Mouse (Mus musculus): ENCODE measurements around the gene Ncoa3. TPM values are rescaled to one million over a fixed set of nuclear protein-coding genes. Genes with fewer than 3 reads are reported as not detected.
A peak's percentile ranks its signal among the peaks of the same experiment; 100 is the strongest.

The Ncoa3 gene
- polyA plus RNA-seq, 1 experiment = 31.9 TPM

DNA sequence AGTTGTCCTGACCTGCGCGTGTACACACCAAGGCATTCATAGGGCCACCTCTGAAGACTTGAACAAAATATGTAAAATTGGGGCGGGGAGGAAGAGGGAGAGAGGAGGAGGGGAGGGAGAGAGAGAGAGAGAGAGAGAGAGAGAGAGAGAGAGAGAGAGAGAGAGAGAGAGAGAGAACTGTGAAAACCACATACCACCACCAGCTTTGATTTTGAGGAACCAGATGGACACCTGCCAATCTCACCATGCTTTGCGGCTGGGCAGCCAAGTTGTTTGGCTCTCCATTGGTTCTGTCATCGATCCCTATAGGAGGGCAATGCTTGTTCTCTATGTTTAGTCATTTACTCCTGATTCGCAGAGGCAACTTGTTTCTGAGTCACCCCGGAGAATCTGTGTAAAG is 21.7 kb upstream of the Ncoa3 start:
- DNase-seq (ENCODE audit: low read depth) = no peak

DNA sequence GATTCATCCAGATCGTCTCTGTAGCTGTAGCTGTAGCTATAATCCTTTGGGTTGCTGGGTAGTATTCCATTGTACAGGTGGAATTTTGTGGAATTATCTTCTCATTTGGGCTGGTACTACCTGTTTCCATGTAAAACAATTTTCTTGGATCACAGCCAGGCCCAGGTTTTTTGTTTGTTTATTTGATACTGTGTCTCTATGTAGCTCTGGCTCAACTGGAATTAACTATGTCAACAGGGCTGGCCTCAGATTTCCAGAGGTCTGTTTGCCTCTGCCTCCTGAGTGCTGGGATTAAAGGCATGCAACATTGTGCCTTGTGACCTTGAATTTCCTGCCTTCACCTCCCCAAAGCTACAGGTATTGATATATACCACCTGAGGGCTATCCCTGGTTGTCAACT is 18.1 kb upstream of the Ncoa3 start:
- no peak for DNase-seq (ENCODE audit: low read depth)

GRCm38 (mm10) chr2:165976186-165976585 is 16.2 kb upstream of the Ncoa3 start:
- no peak for DNase-seq (ENCODE audit: low read depth)

GRCm38 (mm10) chr2:165976874-165977273 is 15.6 kb upstream of the Ncoa3 start:
- no peak for DNase-seq (ENCODE audit: low read depth)

DNA sequence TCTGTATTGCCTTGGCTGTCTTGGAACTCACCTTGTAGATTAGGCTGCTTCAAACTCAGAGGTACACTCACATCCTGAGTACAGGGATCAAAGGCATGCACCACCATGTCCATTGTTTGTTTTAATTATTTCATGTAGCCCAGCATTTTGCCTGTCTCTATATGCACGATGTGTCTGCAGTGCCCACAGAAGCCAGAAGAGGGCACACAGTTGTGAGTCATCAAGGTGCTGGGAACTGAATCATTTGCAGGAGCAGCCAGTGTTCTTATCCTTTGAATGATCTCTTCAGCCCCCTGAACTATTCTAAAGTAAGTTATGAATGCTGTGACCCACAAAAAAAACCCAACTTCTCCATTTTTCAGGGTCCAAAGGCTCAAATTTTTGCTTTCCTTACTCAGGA is 14.3 kb upstream of the Ncoa3 start:
- no peak for DNase-seq (ENCODE audit: low read depth)

GRCm38 (mm10) chr2:165981248-165981977 is 11.0 kb upstream of the Ncoa3 start:
- no peak for DNase-seq (ENCODE audit: low read depth)

- DNase-seq (ENCODE audit: low read depth) = no peak
Measured at GRCm38 (mm10) chr2:165982512-165983389, 9.7 kb upstream of the Ncoa3 start.

- DNase-seq (ENCODE audit: low read depth) = no peak
Measured at GRCm38 (mm10) chr2:165984318-165984717, 8.1 kb upstream of the Ncoa3 start.

DNA sequence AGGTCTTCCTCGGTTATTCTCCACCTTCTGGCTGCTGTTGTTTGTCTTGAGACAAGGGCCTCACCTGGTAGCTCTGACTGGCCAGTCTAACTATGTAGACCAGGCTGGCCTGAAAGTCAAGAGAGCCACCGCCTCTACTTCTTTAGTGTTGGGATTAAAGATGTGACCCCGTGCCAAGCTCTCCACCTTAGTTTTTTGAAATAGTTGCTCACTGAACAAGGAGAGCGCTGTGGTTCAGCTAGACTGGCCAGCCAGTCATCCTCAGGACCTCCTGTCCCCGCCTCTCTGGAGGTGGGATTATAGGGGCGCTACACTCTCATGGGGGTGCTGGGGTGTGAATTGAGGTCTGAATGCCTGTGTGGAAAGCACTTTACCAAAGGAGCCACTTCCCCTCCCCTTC is 7.5 kb upstream of the Ncoa3 start:
- no peak for DNase-seq (ENCODE audit: low read depth)

DNA sequence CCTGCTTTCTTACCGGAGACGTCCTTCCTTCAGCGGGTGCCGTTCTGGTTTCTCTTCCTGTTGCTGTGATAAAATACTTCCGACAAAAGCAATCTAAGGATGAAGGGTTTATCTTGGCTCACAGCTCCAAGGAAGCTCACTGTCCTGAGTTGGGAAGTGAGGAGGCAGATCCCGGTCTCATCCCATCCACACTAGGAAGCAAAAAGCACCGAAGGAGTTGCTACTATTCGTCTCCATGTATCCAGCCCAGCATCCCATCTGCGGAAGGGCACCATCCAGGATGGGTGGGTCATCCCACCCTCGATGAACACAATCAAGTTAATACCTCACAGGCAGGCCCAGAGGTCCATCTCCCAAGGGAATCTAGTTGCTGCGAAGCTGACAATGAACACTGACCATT is 6.9 kb upstream of the Ncoa3 start:
- DNase-seq (ENCODE audit: low read depth) = no peak

GRCm38 (mm10) chr2:165986921-165987453 is 5.4 kb upstream of the Ncoa3 start:
- DNase-seq (ENCODE audit: low read depth) = peak; percentile 92

DNA sequence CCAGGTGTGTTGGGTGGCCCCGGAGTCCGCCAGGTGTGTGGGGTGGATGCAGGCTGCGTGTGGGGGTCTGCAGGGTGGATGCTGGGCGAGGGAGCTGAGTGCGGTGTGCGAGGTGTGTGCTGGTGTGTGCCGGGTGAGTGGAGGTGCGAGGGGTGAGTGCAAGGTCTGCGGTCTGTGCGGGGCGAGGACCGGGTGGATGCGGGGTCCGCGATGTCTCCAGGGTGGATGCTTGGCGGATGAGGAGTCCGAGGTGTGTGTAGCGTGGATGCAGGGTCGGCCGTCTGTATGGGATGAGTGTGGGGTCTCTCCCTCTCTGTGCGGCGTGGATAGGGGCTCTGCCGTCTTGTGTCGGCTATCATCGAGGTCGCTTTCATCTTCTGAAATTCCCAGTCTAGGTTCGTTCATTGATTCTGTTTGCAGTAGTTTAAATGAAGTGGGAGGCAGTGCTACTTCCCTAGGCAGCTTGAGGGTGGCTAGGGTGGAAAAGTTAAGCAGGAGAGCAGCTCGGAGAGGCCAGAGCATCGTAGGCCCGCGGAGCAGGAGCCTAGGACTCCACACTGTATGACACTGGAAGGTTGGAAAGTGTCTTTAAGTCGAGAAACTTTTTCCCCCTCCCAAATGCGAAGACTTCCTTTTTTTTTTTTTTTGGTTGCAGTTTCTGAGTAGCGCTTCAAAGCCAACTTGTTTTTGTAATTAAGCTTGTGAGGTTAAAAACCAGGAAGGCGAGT is 901 bp downstream of the Ncoa3 start:
- DNase-seq (ENCODE audit: low read depth) = no peak

- DNase-seq (ENCODE audit: low read depth) = no peak
Measured at GRCm38 (mm10) chr2:165994341-165994740, 1.9 kb downstream of the Ncoa3 start.

GRCm38 (mm10) chr2:165995711-165996110 is 3.3 kb downstream of the Ncoa3 start:
- DNase-seq (ENCODE audit: low read depth) = no peak

DNA sequence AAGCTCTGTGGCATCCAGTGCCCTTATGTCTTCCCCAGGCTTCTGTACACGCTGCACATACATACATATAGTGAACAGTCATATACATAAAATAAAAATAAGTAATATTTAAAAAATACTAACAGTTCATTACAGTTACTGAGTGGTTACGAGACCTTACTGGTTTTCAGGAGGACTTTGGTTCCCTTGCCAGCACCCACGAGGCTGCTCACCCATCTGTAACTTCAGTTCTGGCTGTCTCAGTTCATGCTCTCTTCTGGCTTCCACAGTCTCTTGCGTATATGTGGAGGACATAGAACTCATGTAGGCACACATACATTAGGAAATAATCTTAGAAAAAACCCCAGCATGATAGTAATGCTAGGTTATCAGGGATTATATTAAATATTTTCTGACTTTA is 3.7 kb downstream of the Ncoa3 start:
- no peak for DNase-seq (ENCODE audit: low read depth)

GRCm38 (mm10) chr2:165997256-165997967 is 5.0 kb downstream of the Ncoa3 start:
- DNase-seq (ENCODE audit: low read depth) = no peak

DNA sequence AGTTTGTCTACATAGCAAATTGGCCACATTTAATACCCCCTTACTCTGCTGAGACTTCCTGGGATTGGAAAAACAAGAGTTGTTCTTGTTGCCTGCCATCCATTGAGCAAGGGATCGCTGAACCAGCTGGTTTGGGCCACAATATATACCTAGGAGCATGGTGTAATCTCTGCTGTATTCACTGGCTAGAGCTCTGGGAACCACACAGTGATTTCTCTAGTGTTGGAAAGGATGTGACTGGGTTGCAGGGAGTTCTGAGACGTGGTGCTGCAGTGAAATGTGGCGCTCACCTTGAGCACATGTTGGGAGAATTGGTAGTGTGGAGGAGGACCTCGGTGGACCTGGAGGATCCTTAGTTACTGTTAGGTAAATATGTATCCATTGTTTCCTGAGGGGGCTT is 6.5 kb downstream of the Ncoa3 start:
- DNase-seq (ENCODE audit: low read depth) = no peak

GRCm38 (mm10) chr2:165999790-166000189 is 7.4 kb downstream of the Ncoa3 start:
- DNase-seq (ENCODE audit: low read depth) = no peak

DNA sequence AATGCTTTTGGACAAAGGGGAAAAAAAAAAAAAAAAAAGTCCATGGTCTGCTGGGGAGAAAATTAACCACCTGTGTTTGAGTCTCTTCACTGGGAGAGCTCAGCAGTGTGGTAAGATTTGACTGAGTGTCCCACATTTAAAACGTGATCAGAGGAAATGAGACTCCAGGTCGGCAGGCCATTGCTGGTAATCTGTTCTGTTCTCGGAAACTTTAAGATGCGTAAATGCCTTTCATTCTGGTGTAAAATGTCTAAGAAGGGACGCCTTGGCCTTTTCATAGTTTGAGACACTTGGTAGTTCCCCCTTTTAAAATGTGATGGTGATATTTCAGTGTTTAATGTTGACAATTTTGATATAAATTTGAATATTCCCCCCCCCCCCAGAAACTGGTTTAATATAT is 7.8 kb downstream of the Ncoa3 start:
- no peak for DNase-seq (ENCODE audit: low read depth)

DNA sequence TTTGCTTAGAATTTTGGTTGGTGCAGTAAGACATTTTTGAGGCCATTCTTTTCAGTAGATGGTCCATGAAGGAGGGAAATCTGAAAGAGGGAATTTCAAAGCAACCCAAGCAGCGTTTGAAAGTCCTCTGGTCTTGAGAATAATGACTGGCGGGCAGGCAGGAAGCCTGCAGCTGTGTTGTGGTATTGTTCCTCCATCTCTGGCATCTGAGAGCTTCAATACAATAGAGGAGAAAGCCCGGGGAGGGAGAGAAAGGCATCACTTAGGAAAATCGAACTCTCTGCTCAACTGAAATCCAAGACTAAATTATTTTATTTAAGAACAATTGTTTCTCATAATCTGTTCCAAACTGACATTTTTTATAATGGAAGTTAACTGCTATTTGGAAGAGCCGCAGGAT is 8.3 kb downstream of the Ncoa3 start:
- no peak for DNase-seq (ENCODE audit: low read depth)

- no peak for DNase-seq (ENCODE audit: low read depth)
Measured at GRCm38 (mm10) chr2:166001362-166001761, 8.9 kb downstream of the Ncoa3 start.

DNA sequence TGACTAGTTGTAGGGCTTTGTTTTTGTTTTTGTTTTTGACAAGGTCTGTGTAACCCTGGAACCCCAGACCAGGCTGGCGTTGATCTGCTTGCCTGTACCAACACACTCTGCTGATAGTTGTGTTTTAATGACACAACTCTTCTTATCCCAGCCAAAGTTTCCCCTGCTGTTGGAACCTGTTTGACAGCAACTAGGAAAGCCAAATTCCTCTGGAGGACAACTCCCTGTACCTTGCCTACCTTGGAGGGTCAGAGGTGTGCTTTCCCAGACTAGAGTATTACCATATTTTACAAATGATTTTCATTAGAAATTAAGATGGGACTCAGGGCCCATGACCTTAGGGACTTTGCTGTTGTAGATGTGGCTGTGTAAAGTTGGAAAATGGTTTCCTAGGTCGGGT is 9.3 kb downstream of the Ncoa3 start:
- no peak for DNase-seq (ENCODE audit: low read depth)

Measured in gonadal fat pad, adult 2 months (tissue).